Mouse (Mus musculus) brain, embryonic 14.5 days (tissue): ENCODE measurements around the gene Rhbdf2.

Experiments used
- CTCF ChIP-seq: fragments of 200-500 bp; IDR thresholded peaks from 2 replicates; pipeline ENCODE4 v1.5.1; 2012; ENCODE audit warnings: inconsistent platforms, mild to moderate bottlenecking, moderate library complexity, borderline replicate concordance; ENCODE audit not compliant: insufficient read depth, insufficient read length; ENCODE audit errors: extremely low read depth
- POLR2A ChIP-seq: fragments of 200-500 bp; IDR thresholded peaks from 2 replicates; pipeline ENCODE4 v1.6.1; 2012; ENCODE audit warnings: mild to moderate bottlenecking, inconsistent platforms, borderline replicate concordance; ENCODE audit not compliant: poor library complexity, insufficient read depth, insufficient read length, severe bottlenecking; ENCODE audit errors: extremely low read depth

DNA sequence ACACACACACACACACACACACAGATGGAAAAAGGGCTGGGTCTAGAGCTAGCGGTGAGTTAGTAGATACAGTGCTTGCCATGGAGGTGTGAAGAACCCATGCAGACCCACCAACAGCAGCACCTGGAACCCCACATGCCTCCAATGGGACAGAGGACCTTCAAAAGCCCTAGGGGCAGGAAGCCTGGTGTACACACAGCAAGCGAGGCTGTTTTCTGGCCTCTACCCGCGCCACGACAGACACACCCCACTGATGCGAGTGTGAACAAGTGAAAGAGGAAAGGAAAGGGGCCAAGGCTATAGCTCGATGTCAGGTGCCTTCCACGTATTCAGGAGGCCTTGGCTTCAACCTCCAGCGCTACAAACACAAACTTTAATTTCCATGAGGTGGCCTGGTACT lies 14.9 kb downstream of the Rhbdf2 start:
- no peak for TF ChIP-seq POLR2A
- TF ChIP-seq CTCF, result no peak
